In genomic region chr3:146177748-146178582, GRCm38 (mm10) we compare ENCODE assay signal across 8 mouse cellular contexts. TPM values are rescaled to one million over a fixed set of nuclear protein-coding genes. Genes with fewer than 3 reads are reported as not detected.
DNase-seq lines count a peak whose midpoint lies in the region; ATAC-seq and TF ChIP-seq lines count a peak whose summit lies in the region.

No protein-coding gene starts in this region.

- H3K27me3 ChIP-seq in forebrain, embryonic 15.5 days = no peaks in the 10 kb centered on the region
- no peaks in the 10 kb centered on the region for H3K27me3 ChIP-seq in liver, postnatal 0 days (ENCODE audit: insufficient read depth, low read length)
- H3K27me3 ChIP-seq in neural tube, embryonic 14.5 days (ENCODE audit: control insufficient read depth, insufficient read depth, low read length) = 0 out of 2 replicates have a peak, but pooled peaks cover 2% of the 10 kb centered on the region
- H3K27me3 ChIP-seq in testis, adult 2 months (ENCODE audit: control insufficient read depth, insufficient read depth, low read length) = no peaks in the 10 kb centered on the region

- peak overlapping the region; percentile 38; the same call in 1 of the 2 replicates for H3K9ac ChIP-seq in forebrain, embryonic 15.5 days (replicated peaks)
- no peak overlapping the region for H3K9ac ChIP-seq in liver, postnatal 0 days (replicated peaks)
- H3K9ac ChIP-seq in neural tube, embryonic 14.5 days (replicated peaks; ENCODE audit: low read depth, low read length) = 0 out of 2 replicates have a peak overlapping the region, but pooled peaks have one; percentile 11

- H3K4me2 ChIP-seq in forebrain, embryonic 15.5 days (replicated peaks) = peak overlapping the region; percentile 57
- H3K4me2 ChIP-seq in liver, postnatal 0 days (ENCODE audit: low read depth, low read length) = peak overlapping the region; percentile 40; the same call in 1 of the 2 replicates
- H3K4me2 ChIP-seq in neural tube, embryonic 14.5 days (ENCODE audit: low read depth, low read length) = peak overlapping the region; percentile 55

- intact Hi-C loops in heart, postnatal 25 days (cut with DNase I) = loop anchor here (1.0 to 10.0 kb wide), 3 partner anchors 73 to 237 kb away; partner anchors contain the start of gene Wdr63

- DNase-seq in ES-CJ7 (ENCODE audit: low read depth, low spot score) = peak; percentile 79
- DNase-seq in cerebellum, adult 11 months = peak; percentile 38
- peak; percentile 8 for DNase-seq in heart, postnatal 25 days (ENCODE audit: low spot score)
- peak; percentile 85 for DNase-seq in layer of hippocampus, adult 11-12 months (ENCODE audit: low spot score)
- DNase-seq in liver, postnatal 0 days = peak; percentile 81

- H3K9me3 ChIP-seq in forebrain, embryonic 15.5 days = no peaks in the 10 kb centered on the region
- H3K9me3 ChIP-seq in liver, postnatal 0 days (ENCODE audit: low read length) = no peaks in the 10 kb centered on the region
- no peaks in the 10 kb centered on the region for H3K9me3 ChIP-seq in neural tube, embryonic 14.5 days (ENCODE audit: control insufficient read depth, low read length)

- TF ChIP-seq POLR2A in testis, adult 2 months (IDR thresholded peaks at IDR 0.05; ENCODE audit: control insufficient read depth, low read depth, low read length) = no peak

- no peaks in the 10 kb centered on the region for H3K4me1 ChIP-seq in forebrain, embryonic 15.5 days
- no peaks in the 10 kb centered on the region; the same call in 1 of the 2 replicates for H3K4me1 ChIP-seq in liver, postnatal 0 days (ENCODE audit: insufficient read depth)
- no peaks in the 10 kb centered on the region for H3K4me1 ChIP-seq in neural tube, embryonic 14.5 days (ENCODE audit: control insufficient read depth, insufficient read depth, low read length)
- no peaks in the 10 kb centered on the region for H3K4me1 ChIP-seq in testis, adult 2 months (ENCODE audit: control insufficient read depth, insufficient read depth, low read length)

- peak overlapping the region; percentile 66; the same call in 1 of the 2 replicates for H3K27ac ChIP-seq in forebrain, embryonic 15.5 days (replicated peaks)
- no peak overlapping the region for H3K27ac ChIP-seq in liver, postnatal 0 days (ENCODE audit: low read depth)
- H3K27ac ChIP-seq in neural tube, embryonic 14.5 days (ENCODE audit: low read depth, low read length) = peak overlapping the region; percentile 55; the same call in 1 of the 2 replicates
- H3K27ac ChIP-seq in testis, adult 2 months (ENCODE audit: control insufficient read depth, insufficient read depth, low read depth, low read length) = no peak overlapping the region

- peak; percentile 91 for ATAC-seq in forebrain, embryonic 15.5 days (replicated peaks)
- ATAC-seq in liver, postnatal 0 days = peak; percentile 87
- peak; percentile 88 for ATAC-seq in neural tube, embryonic 14.5 days (ENCODE audit: low read depth)

- TF ChIP-seq CTCF in liver, postnatal 0 days (IDR thresholded peaks at IDR 0.05; ENCODE audit: low read depth) = peak; percentile 84
- peak; percentile 74 for TF ChIP-seq CTCF in testis, adult 2 months (IDR thresholded peaks at IDR 0.05; ENCODE audit: control insufficient read depth, insufficient read depth, insufficient replicate concordance, low read depth, low read length)

- no peaks in the 10 kb centered on the region for H3K36me3 ChIP-seq in forebrain, embryonic 15.5 days
- H3K36me3 ChIP-seq in liver, postnatal 0 days (replicated peaks; ENCODE audit: insufficient read depth, low read length) = no peaks in the 10 kb centered on the region
- H3K36me3 ChIP-seq in neural tube, embryonic 14.5 days (ENCODE audit: control insufficient read depth, insufficient read depth, low read length) = no peaks in the 10 kb centered on the region
- H3K36me3 ChIP-seq in testis, adult 2 months (ENCODE audit: control insufficient read depth, insufficient read depth, low read length) = no peaks in the 10 kb centered on the region

- TF ChIP-seq EP300 in liver, postnatal 0 days (IDR thresholded peaks at IDR 0.05; ENCODE audit: low read depth) = 0 out of 2 replicates have a peak, but pooled peaks have one; percentile 27

- WGBS in forebrain, embryonic 15.5 days = 4% methylated on average over 16 of the region's 16 CpGs
- WGBS in liver, postnatal 0 days (ENCODE audit: insufficient replicate concordance) = 9% methylated on average over 16 of the region's 16 CpGs
- 4% methylated on average over 16 of the region's 16 CpGs for WGBS in neural tube, embryonic 14.5 days

- peak overlapping the region; percentile 35 for H3K4me3 ChIP-seq in forebrain, embryonic 15.5 days
- no peak overlapping the region for H3K4me3 ChIP-seq in liver, postnatal 0 days (ENCODE audit: low read depth, low read length)
- H3K4me3 ChIP-seq in neural tube, embryonic 14.5 days (ENCODE audit: low read depth, low read length) = peak overlapping the region; percentile 27; the same call in 1 of the 2 replicates
- no peak overlapping the region for H3K4me3 ChIP-seq in testis, adult 2 months (ENCODE audit: control insufficient read depth, low read depth, low read length)

RNA-seq across cellular contexts. Expression of gene Mcoln2, which starts 28.3 kb away (rescaled TPM):
- not detected in 2 replicates for polyA plus RNA-seq in forebrain, embryonic 15.5 days (2015; fragmentation: Nextera tagmentation; extraction: Ambion mirVana)
- total RNA-seq in heart, postnatal 25 days (2021) = under 1 TPM in 1 of 2 experiments, not detected in 1; 0.42 TPM
- 4.3 and 4.5 TPM in 2 replicates for polyA plus RNA-seq in liver, postnatal 0 days (2015; fragmentation: Nextera tagmentation; extraction: Ambion mirVana)
- polyA plus RNA-seq in neural tube, embryonic 14.5 days (2014; fragmentation: Nextera tagmentation; extraction: Ambion mirVana) = not detected in 2 replicates
- polyA plus RNA-seq in testis, adult 2 months (2012; rRNA removed) = 0.32 and 0.34 TPM in 2 replicates

RNA-seq across cellular contexts. Expression of gene Lpar3, which starts 42.8 kb away (rescaled TPM):
- polyA plus RNA-seq in forebrain, embryonic 15.5 days (2015; fragmentation: Nextera tagmentation; extraction: Ambion mirVana) = 0.18 and 0.28 TPM in 2 replicates
- total RNA-seq in heart, postnatal 25 days (2021) = under 1 TPM; 0.36 to 0.65 TPM
- not detected in 2 replicates for polyA plus RNA-seq in liver, postnatal 0 days (2015; fragmentation: Nextera tagmentation; extraction: Ambion mirVana)
- polyA plus RNA-seq in neural tube, embryonic 14.5 days (2014; fragmentation: Nextera tagmentation; extraction: Ambion mirVana) = 0.40 and 0.66 TPM in 2 replicates
- polyA plus RNA-seq in testis, adult 2 months (2012; rRNA removed) = 18.9 and 27.0 TPM in 2 replicates

Comparison
In these comparisons a context has a peak if more than half of its experiments do, and no peak if none do; other contexts are left out.
1. DNase-seq: peak in every context shown above with its lines; median percentile 85 in layer of hippocampus, adult 11-12 months; 81 in liver, postnatal 0 days; 79 in ES-CJ7; 38 in cerebellum, adult 11 months; 8 in heart, postnatal 25 days.
2. H3K27ac ChIP-seq: peak in forebrain, embryonic 15.5 days (single experiment) and neural tube, embryonic 14.5 days (single experiment); none in liver, postnatal 0 days (single experiment) and testis, adult 2 months (single experiment).
3. H3K4me3 ChIP-seq: peak in forebrain, embryonic 15.5 days (single experiment) and neural tube, embryonic 14.5 days (single experiment); none in liver, postnatal 0 days (single experiment) and testis, adult 2 months (single experiment).
4. RNA of gene Lpar3, which starts 42.8 kb away (polyA plus RNA-seq): 18.9 to 27.0 TPM in testis, adult 2 months; 0.40 to 0.66 TPM in neural tube, embryonic 14.5 days, 0.18 to 0.28 TPM in forebrain, embryonic 15.5 days and not detected in liver, postnatal 0 days; every median in the first group is over 10 times any median in the second.
5. Peak in every context shown above with its lines, with median percentiles within 50 percentile points of each other: ATAC-seq and H3K4me2 ChIP-seq.